ENCODE assay signal across 15 mouse cellular contexts in genomic region chr5:128732416-128733014, GRCm38 (mm10). TPM values are rescaled to one million over a fixed set of nuclear protein-coding genes. Genes with fewer than 3 reads are reported as not detected.
DNase-seq lines count a peak whose midpoint lies in the region; ATAC-seq and TF ChIP-seq lines count a peak whose summit lies in the region.
"Had no signal": no experiment of that assay in that cellular context is flagged by ENCODE, and none has a peak within 500 bp of the region (broad histone marks: within the 10 kb centered on the region; RNA-seq: fewer than 3 reads in every experiment).

No protein-coding gene starts in this region.

- WGBS in limb, embryonic 11.5 days, result 72% methylated on average over 11 of the region's 11 CpGs
- 75% methylated on average over 11 of the region's 11 CpGs for WGBS in limb, embryonic 10.5 days

- no peak overlapping the region for H3K27ac ChIP-seq in limb, embryonic 11.5 days (replicated peaks; ENCODE audit: low read depth, low read length)
- no peak overlapping the region for H3K27ac ChIP-seq in limb, embryonic 10.5 days
- H3K27ac ChIP-seq in ES-E14 (ENCODE audit: insufficient read depth, low read depth, low read length, poor library complexity, severe bottlenecking), result no peak overlapping the region
- H3K27ac ChIP-seq: neural tube, embryonic 13.5 days had no signal

- H3K4me2 ChIP-seq in limb, embryonic 11.5 days (ENCODE audit: low read depth, severe bottlenecking), result no peak overlapping the region
- H3K4me2 ChIP-seq: neural tube, embryonic 13.5 days had no signal

- H3K36me3 ChIP-seq in limb, embryonic 11.5 days (ENCODE audit: control insufficient read depth, insufficient read depth, low read length), result no peaks in the 10 kb centered on the region
- no peaks in the 10 kb centered on the region for H3K36me3 ChIP-seq in limb, embryonic 10.5 days
- no peaks in the 10 kb centered on the region for H3K36me3 ChIP-seq in ES-E14 (ENCODE audit: control insufficient read depth, insufficient read depth, low read length, poor library complexity, severe bottlenecking)
- H3K36me3 ChIP-seq: neural tube, embryonic 13.5 days had no signal

- H3K4me1 ChIP-seq in limb, embryonic 11.5 days (ENCODE audit: control insufficient read depth, insufficient read depth, low read length), result no peaks in the 10 kb centered on the region
- peaks cover 6% of the 10 kb centered on the region; the same call in 1 of the 2 replicates for H3K4me1 ChIP-seq in limb, embryonic 10.5 days
- H3K4me1 ChIP-seq in ES-E14 (ENCODE audit: control insufficient read depth in 2 of 2, insufficient read depth in 2 of 2, low read length in 2 of 2, poor library complexity in 1 of 2), result peaks cover 1 to 7% of the 10 kb centered on the region in 2 experiments; a peak in 1 of 4 replicates
- H3K4me1 ChIP-seq: neural tube, embryonic 13.5 days had no signal

- H3K27me3 ChIP-seq in limb, embryonic 11.5 days (ENCODE audit: control insufficient read depth, insufficient read depth, low read length), result no peaks in the 10 kb centered on the region
- 0 out of 2 replicates have a peak, but pooled peaks cover 3% of the 10 kb centered on the region for H3K27me3 ChIP-seq in limb, embryonic 10.5 days (ENCODE audit: low read depth, poor library complexity, severe bottlenecking)
- H3K27me3 ChIP-seq: neural tube, embryonic 13.5 days had no signal

- no peak overlapping the region for H3K4me3 ChIP-seq in limb, embryonic 11.5 days (ENCODE audit: low read depth, low read length)
- H3K4me3 ChIP-seq in limb, embryonic 10.5 days, result no peak overlapping the region
- H3K4me3 ChIP-seq in ES-E14 (ENCODE audit: insufficient read depth in 1 of 2, low read depth in 1 of 2, low read length in 2 of 2, poor library complexity in 1 of 2, severe bottlenecking in 1 of 2), result no peak overlapping the region
- H3K4me3 ChIP-seq: neural tube, embryonic 13.5 days had no signal

- no peaks in the 10 kb centered on the region for H3K9me3 ChIP-seq in limb, embryonic 11.5 days (ENCODE audit: control insufficient read depth, low read length)
- H3K9me3 ChIP-seq in limb, embryonic 10.5 days (replicated peaks), result no peaks in the 10 kb centered on the region
- no peaks in the 10 kb centered on the region for H3K9me3 ChIP-seq in ES-E14 (ENCODE audit: control insufficient read depth, insufficient read depth, low read depth, low read length)
- H3K9me3 ChIP-seq: neural tube, embryonic 13.5 days had no signal

- DNase-seq in cerebellum, postnatal 10 days, result peak; percentile 36 to 55
- DNase-seq in cerebellum, adult 9-10 months, result no peak
- DNase-seq in limb, embryonic 11.5 days (ENCODE audit: low spot score), result peak; percentile 53
- DNase-seq in limb, embryonic 10.5 days (ENCODE audit: low spot score), result no peak
- DNase-seq in ES-E14 (ENCODE audit: low read depth, low spot score), result peak; percentile 76
- DNase-seq in forelimb bud, embryonic 11.5 days (ENCODE audit: low read depth, low spot score), result peak; percentile 29
- DNase-seq in urinary bladder, adult 2 months (ENCODE audit: low spot score), result no peak
- DNase-seq in layer of hippocampus, postnatal 36 days, result no peak
- DNase-seq: adrenal gland, adult 2 months; cerebellum, postnatal 36 days; layer of hippocampus, adult 9-11 months had no signal

- no peak overlapping the region for H3K9ac ChIP-seq in limb, embryonic 11.5 days (ENCODE audit: low read length)
- H3K9ac ChIP-seq in ES-E14 (ENCODE audit: insufficient read depth, low read depth, low read length, poor library complexity, severe bottlenecking), result no peak overlapping the region
- H3K9ac ChIP-seq: neural tube, embryonic 13.5 days had no signal

- in situ Hi-C loops in ES-E14 (cut with MboI; ENCODE audit: low sequenced_read_pairs in 2 of 2, unreplicated experiment in 2 of 2), result no loop called here

- ATAC-seq in limb, embryonic 11.5 days (ENCODE audit: insufficient number of reproducible peaks, low FRiP score, low TSS enrichment, low read depth), result no peak
- ATAC-seq: forebrain, embryonic 16.5 days had no signal

TF ChIP-seq in ES-E14, 5 proteins besides CTCF, POLR2A, EP300 and RAD21:
- no peak for TF ChIP-seq MAFK (IDR thresholded peaks at IDR 0.05; ENCODE audit: insufficient read depth, low read depth, low read length)
- 0 out of 2 replicates have a peak, but pooled peaks have one; percentile 30 for TF ChIP-seq HCFC1 (IDR thresholded peaks at IDR 0.05; ENCODE audit: borderline replicate concordance, insufficient read depth, low read length)
- TF ChIP-seq ZNF384 (IDR thresholded peaks at IDR 0.05; ENCODE audit: low read depth, low read length), result peak; percentile 72

RNA-seq across cellular contexts. Expression of gene Piwil1, which starts 30.2 kb away (rescaled TPM):
- polyA plus RNA-seq in limb, embryonic 11.5 days (2014; fragmentation: Nextera tagmentation; extraction: Ambion mirVana), result not detected in 2 replicates
- not detected in 2 replicates for polyA plus RNA-seq in limb, embryonic 10.5 days (2016; fragmentation: Nextera tagmentation; extraction: Ambion mirVana)
- total RNA-seq in ES-E14 (2012; rRNA removed), result 0.26 and 0.62 TPM in 2 replicates
- not detected in 2 replicates for polyA plus RNA-seq in urinary bladder, adult 2 months (2012; rRNA removed)
- not detected for total RNA-seq in layer of hippocampus, postnatal 36 days (2021)
- total RNA-seq: adrenal gland, adult 2 months; heart, postnatal 14 days had no signal
- polyA plus RNA-seq: liver, embryonic 16.5 days had no signal

Comparison
In these comparisons a context has a peak if more than half of its experiments do, and no peak if none do; other contexts are left out.
1. DNase-seq: peak in cerebellum, postnatal 10 days (2 of 2), limb, embryonic 11.5 days (single experiment), ES-E14 (single experiment) and forelimb bud, embryonic 11.5 days (single experiment); none in cerebellum, adult 9-10 months (single experiment), limb, embryonic 10.5 days (single experiment), urinary bladder, adult 2 months (single experiment) and layer of hippocampus, postnatal 36 days (0 of 2).